Mouse (Mus musculus) megakaryocyte, embryonic 14.5 days (primary cell): ENCODE measurements around the gene Olfr372. TPM values are rescaled to one million over a fixed set of nuclear protein-coding genes. Genes with fewer than 3 reads are reported as not detected.

Source experiments
- H3K27me3 ChIP-seq: replicated peaks from 2 replicates; pipeline ENCODE3; 2012; ENCODE audit warnings: inconsistent platforms
- H3K36me3 ChIP-seq: replicated peaks from 2 replicates; pipeline ENCODE3; 2012; ENCODE audit warnings: low read length, inconsistent platforms, mixed read lengths
- H3K4me1 ChIP-seq: 2 replicates; pipeline ENCODE4 v1.6.1; 2012; ENCODE audit warnings: inconsistent platforms
- H3K4me3 ChIP-seq: replicated peaks from 2 replicates; pipeline ENCODE3; 2012; ENCODE audit warnings: moderate library complexity, mild to moderate bottlenecking, inconsistent platforms
- H3K9me3 ChIP-seq: 2 replicates; pipeline ENCODE4 v1.6.1; 2012; ENCODE audit warnings: inconsistent platforms
- FLI1 ChIP-seq: IDR thresholded peaks from 2 replicates; pipeline ENCODE4 v1.6.1; 2012; ENCODE audit warnings: low read length, inconsistent platforms, mixed read lengths
- GATA1 ChIP-seq: IDR thresholded peaks from 3 replicates; pipeline ENCODE4 v1.6.1; 2012; ENCODE audit warnings: mixed read lengths, low read length, inconsistent platforms, borderline replicate concordance
- polyA plus RNA-seq: library from polyadenylated mRNA; stranded (reverse); fragments of >175 nt; gene quantifications from 2 replicates; pipeline ENCODE4 v1.2.3, GENCODE M21; 2012; ENCODE audit warnings: low replicate concordance; ENCODE audit not compliant: insufficient read depth

Olfr372 gene
- polyA plus RNA-seq, 1 experiment: not detected

DNA sequence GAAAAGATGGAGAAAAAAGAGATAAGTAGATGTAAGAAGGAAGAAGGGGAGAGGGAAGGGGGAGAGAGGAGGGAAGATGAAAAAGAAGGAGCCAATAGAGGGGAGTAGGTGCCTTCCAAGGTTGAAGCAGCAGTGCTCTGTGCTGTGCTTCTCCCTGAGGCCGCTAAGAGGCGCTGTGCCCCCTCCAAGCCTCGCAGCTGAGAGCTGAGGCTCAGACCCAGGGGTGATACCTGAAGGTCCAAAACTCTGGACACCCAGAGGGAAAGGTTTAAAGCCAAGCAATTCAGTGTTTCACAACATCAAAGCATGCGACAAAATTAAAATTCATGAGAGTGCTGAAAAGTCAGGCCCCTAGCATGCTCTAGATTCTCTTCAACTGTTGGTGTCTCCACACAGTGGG is 64.1 kb downstream of the Olfr372 start:
- TF ChIP-seq FLI1 (no peak), GATA1 (no peak)
- Histone ChIP-seq H3K36me3 (no peaks in the 10 kb centered on the region), H3K4me1 (peaks cover 40% of the 10 kb centered on the region), H3K9me3 (peaks cover 19% of the 10 kb centered on the region), H3K4me3 (no peak overlapping the region), H3K27me3 (peaks cover 9% of the 10 kb centered on the region)

- TF ChIP-seq FLI1 (no peak), GATA1 (no peak)
- peaks cover 44% of the 10 kb centered on the region for H3K4me1 ChIP-seq
- H3K4me3 ChIP-seq: no peak within 1 kb of the TSS
Measured at GRCm38 (mm10) chr8:72106740-72107139, 65.7 kb downstream of the Olfr372 start, which contains the start of gene Olfr374. Gene Olfr374, plus strand, starts transcription at chr8:72107040.

More at GRCm38 (mm10) chr8:72106740-72107139, 65.7 kb downstream of the Olfr372 start, which contains the start of gene Olfr374:
- Histone ChIP-seq H3K9me3 (peaks cover 13% of the 10 kb centered on the region), H3K36me3 (no peaks in the 10 kb centered on the region), H3K27me3 (peaks cover 10% of the 10 kb centered on the region)

Other genes with a start within 250 kb of the Olfr372 start
- 0.37 and 0.64 TPM in 2 replicates for gene Zfp709, start 159.2 kb upstream of the Olfr372 start, polyA plus RNA-seq
- not detected in 2 replicates for gene Zfp882, start 132.6 kb upstream of the Olfr372 start, polyA plus RNA-seq
- gene Zfp617, start 132.6 kb upstream of the Olfr372 start, polyA plus RNA-seq: 0.69 TPM in 1 of 2 replicates, not detected in the other
- 0.17 TPM in 1 of 2 replicates, not detected in the other for gene Zfp961, start 90.2 kb upstream of the Olfr372 start, polyA plus RNA-seq
- 5.2 and 6.8 TPM in 2 replicates for gene Cyp4f18, start 31.6 kb upstream of the Olfr372 start, polyA plus RNA-seq
- not detected in 2 replicates for gene Olfr373, start 42.0 kb downstream of the Olfr372 start, polyA plus RNA-seq
- gene Olfr374, start 65.8 kb downstream of the Olfr372 start, polyA plus RNA-seq: not detected in 2 replicates
- 84.6 and 1,037 TPM in 2 replicates for gene Tpm4, start 93.8 kb downstream of the Olfr372 start, polyA plus RNA-seq
- 48.8 and 66.5 TPM in 2 replicates for gene Rab8a, start 120.0 kb downstream of the Olfr372 start, polyA plus RNA-seq
- 2.3 and 4.8 TPM in 2 replicates for gene Hsh2d, start 148.4 kb downstream of the Olfr372 start, polyA plus RNA-seq
- gene Cib3, start 171.6 kb downstream of the Olfr372 start, polyA plus RNA-seq: not detected in 2 replicates
- gene Gm11034, start 172.4 kb downstream of the Olfr372 start, polyA plus RNA-seq: not detected in 2 replicates
- 9.5 and 80.5 TPM in 2 replicates for gene Fam32a, start 178.5 kb downstream of the Olfr372 start, polyA plus RNA-seq
- 188 and 196 TPM in 2 replicates for gene Ap1m1, start 198.8 kb downstream of the Olfr372 start, polyA plus RNA-seq